Mouse (Mus musculus) liver, postnatal 0 days (tissue): ENCODE results near the gene Slc35e4.

Source experiments
- CTCF ChIP-seq: sonication (generic); IDR thresholded peaks from 2 replicates; pipeline ENCODE4 v1.5.1; 2016; ENCODE audit warnings: antibody characterized with exemption, low read depth
- EP300 ChIP-seq: IDR thresholded peaks from 2 replicates; pipeline ENCODE4 v1.6.1; 2016; ENCODE audit warnings: antibody characterized with exemption, low read depth, mild to moderate bottlenecking

DNA sequence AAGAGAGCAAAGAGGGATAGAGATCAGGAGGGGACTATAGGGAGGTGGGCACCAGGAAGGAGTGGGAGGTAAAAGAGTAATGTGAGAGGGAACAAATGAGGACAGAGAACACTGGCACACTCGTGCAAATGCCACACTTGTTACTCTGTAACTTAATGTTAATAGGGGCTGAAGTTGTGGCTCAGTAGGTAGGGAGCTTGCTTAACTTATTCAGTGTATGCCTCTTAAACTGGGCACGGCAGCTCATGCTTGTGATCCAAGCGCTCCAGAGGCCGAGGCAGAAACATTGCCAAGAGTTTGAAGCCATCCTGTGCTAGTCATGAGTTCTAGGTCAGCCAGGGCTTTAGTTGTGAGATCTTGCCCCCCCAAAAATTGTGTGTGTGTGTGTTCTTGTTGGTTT, 20.7 kb upstream of the Slc35e4 start:
- TF ChIP-seq EP300 (no peak), CTCF (no peak)
